Mouse (Mus musculus): Measurements from ENCODE around the gene Trove2. TPM values are rescaled to one million over a fixed set of nuclear protein-coding genes. Genes with fewer than 3 reads are reported as not detected.

Trove2 gene
- total RNA-seq (2022) = 1 to 10 TPM; 9.0 to 9.5 (median 9.2) TPM

DNA sequence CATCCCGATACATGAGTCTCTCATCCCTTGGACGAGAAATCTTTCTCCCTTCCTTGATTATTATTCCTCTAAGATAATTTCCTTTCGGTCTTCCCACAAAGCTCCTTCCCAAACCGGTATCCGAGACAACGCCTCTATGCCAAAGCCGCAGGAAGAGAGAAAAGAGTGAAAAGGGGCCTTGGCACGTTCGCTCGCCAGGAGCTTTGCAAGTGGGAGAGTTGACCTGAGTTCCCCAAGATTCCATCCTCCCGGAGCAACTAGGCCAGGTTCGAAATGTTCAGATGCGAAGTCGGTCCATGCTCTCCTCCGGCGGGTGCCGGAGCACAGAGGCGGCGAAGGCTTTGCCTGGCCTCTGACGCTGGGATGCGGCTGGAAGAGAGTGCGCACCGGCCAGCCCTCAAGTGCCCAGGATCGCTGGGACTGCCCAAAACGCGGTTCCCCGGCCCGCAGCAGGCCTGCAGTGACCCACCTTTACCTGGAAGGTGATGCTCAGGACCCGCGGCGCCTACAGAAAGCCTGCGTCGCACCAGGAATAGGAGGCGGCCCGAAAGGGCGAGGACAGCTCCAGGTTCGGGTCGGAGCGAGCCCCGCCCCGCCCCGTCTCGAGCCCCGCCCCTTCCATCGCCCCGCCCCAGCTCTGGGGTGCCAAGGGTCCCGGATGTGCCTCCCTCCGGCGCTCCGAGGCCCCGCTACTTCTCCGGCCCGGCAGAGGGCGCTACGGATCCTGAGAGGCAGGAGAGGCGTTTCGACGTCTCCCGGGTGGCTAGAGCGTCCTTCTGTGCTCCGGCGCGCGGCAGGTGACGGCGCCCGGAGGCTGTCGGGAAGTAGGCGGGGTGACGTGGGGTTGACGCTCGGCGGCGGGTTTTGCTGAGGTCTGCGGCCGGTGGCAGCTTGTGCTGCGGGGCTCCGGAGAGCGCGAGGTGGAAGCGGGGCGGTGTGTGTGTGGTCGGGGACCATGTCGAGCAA is at the start of gene Trove2, which contains the start of gene Uchl5:
Gene Trove2, minus strand, starts transcription at position 623 of the 966 bp plus-strand sequence.
Gene Uchl5, plus strand, starts transcription at position 827 of the 966 bp plus-strand sequence.
- DNase-seq (ENCODE audit: low spot score) = peak; percentile 98

DNA sequence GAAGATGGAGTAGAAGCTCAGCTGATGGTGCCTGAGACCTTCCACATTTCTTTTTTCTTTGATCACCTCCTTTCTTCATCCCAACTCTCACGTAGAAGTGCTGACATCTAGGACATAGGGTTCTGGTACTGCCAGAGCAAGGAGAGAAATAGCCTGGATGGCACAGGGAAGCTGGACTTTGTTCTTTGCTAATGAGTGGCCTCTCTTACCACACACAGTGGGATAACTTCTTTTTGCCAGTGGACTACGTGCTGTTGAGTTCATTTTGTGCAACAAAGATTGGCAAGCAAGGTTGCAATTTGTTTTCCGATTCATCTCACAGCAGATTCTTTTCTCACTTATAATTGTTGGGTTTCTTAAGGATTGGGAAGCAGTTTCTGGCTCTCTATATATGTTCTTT is 45.8 kb upstream of the Trove2 start:
- DNase-seq (ENCODE audit: low spot score) = no peak

DNA sequence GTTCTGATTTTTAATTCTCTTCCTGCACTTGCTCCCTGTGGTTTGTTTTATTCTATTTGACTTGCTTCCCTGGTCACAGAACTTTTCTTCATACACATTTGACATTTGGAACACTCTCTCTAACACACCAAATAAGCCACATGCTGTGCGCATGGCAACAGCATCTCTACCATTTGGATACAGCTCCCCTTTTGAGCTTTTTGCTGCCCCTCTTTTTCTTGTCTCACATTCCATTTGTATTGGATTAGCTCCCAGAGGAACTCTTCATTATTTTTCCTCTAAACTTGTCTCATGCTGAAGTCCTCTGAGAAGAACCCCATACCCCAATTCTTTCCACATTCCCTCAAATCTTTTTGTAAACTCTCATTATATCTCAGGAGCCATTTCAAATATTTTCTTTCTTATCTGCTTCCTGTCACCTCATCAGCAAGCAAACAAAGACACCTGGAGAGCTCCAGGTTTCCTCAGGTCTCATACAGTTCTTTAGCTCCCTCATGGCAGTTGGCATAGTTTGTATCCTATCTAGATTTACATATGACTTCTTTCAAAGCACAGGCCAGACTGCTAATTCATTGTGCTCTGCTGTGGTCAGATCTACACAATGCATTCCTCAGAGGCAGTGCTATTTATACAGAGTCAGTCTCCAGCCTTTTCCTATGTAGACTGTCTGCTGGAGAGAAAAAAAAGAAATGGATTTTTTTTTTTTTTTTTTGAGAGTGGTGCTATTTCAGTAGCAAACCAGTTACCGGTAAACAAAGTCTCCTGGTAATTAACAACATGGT is 43.4 kb upstream of the Trove2 start:
- no peak for DNase-seq (ENCODE audit: low spot score)

DNA sequence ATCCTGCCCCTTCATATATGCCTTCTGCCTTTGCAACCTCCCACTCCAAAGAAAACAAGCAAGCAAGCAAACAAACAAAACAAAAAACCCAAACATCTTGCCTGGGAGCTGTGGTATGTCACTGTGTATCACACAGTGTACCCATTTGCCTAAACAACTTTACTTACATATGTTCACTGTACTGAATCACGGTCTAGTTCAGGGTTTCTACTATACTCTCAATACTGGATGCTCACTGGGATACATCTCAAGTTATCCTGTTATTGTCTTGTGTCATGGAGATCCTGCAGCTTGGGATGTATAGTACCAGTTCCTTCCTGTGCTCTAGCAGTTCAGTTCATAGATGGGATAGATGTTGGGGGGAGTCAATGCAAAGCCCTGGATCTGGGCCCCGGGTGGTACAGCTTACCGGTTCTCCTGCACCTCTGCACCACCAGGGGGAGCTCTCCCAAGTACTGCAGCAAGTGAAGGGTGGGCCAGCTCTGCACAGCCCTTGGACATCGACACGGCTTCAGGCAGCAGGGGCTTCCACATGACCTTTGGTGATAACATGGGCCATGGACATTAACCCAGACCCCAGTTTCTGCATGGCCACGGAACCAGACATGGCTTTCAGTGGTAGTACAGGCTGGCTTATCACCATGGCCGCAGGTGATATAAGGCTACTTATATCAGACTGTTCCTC is 37.0 kb upstream of the Trove2 start:
- peak; percentile 73 for DNase-seq (ENCODE audit: low spot score)

DNA sequence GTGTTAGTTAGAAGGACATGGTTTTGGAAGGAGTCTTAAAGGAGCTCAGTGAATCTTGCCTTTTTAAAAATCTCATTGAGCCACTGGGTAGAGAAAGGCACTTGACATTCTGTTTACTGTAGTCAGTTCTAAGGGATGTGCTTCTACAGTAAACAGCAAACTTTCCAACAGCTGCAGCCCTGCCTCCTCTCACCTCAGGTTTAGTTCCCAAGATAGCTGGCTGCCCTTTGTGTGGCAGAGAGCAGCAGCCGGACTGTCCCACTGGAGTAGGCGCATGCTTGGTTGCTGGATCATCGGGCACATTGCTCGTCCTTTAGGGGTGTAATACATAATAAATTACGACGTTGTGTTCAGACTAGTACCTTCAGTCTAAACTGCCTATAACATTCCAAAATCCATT is 32.2 kb upstream of the Trove2 start:
- peak; percentile 8 for DNase-seq (ENCODE audit: low spot score)

DNA sequence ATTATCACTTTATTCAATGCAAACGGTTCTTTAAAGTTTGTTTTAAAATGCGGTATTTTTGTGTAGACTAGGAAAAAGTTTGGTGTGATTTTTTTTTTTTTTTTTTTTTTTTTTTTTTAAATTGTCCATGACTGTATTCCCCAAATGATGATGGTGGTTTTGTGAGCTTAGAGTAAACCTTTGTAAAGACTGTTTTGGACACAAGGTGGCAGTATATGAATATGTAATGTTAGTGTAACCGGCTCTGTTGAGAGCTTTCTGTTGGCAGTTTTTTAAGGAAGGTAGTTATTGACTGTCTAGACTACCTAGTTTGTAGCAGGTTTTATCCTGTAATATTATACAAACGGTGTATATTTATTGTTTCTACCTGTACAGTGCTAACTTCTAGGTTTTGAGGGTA is 26.7 kb upstream of the Trove2 start:
- peak; percentile 82 for DNase-seq (ENCODE audit: low spot score)

DNA sequence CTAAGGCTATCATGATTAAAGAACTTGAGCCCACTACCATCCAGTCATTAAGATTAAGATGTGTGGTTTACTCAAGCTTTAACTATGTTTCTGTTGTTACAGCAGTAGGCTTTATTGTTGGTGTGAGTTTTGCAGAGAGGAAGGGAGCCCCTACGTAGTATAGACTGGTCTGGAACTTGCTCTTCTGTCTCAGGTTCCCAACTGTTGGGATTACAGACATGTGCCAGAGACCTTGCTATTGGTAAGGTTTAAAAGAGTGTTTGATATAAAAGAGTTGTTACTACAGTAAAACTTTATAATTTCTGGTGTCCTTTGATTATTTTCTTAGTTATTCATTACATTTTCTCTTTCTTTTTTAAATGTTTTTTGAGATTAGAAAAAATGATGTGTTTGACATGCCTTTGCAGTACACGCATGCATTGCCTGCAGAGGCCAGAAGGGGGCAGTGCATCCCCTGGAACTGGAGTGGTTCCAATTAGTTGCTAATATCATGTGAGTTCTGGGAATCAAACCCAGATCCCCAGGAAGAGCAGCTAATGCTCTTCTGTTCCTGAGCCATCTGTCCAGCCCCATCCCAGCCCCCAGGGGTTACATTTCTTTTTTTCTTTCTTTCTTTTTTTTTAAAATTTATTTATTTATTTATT is 11.8 kb upstream of the Trove2 start:
- peak; percentile 26 for DNase-seq (ENCODE audit: low spot score)

DNA sequence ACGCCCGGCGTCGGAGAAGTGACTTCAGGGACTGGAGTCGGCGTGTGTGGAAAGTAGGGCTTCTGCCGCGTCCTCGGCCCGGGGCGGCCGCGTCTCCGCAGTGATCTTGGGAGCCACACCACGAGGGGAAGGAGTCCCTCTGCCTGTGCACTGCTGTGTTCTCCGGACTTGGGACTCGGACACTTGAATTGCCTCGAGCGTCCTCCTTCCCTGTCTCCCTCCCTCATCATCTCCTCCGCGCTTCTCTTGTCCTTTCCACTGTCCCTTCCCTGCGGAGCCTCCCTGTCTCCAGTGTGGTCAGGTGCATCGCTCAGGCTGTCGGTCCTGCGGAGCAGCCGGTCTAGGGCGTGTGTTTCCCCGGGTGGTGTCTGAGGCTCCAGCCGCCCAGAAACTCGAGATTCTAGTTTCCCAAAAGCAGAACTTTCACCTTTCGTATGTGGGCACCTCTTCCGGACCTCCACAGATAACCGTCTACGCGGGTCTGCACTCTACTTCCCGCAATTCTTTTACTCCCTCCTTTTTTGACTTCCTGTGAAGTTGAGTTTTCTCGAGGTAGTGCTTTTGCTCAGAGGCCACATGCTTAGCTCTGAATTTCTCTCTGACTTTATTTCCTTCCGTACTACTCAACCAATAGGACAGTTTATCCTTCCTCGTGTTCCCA is 820 bp upstream of the Trove2 start:
- peak; percentile 10 for DNase-seq (ENCODE audit: low spot score)

DNA sequence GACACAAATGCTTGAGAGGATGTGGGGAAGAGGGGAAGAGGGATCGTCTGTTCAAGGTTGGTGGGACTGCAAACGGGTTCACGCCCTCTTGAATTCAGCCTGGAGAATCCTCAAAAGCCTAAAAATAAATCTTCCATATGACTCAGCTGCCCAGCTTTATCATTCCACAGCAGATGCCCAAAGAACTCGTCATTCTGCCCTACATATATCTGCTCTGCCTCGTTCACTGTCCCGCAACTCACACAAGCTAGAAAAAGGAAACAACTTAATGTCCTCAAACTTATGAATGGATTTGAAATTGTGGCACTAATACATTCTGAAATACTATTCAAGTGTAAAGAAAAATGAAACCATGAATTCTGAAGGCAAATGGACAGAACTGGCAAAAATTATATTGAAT is 3.0 kb downstream of the Trove2 start:
- no peak for DNase-seq (ENCODE audit: low spot score)

DNA sequence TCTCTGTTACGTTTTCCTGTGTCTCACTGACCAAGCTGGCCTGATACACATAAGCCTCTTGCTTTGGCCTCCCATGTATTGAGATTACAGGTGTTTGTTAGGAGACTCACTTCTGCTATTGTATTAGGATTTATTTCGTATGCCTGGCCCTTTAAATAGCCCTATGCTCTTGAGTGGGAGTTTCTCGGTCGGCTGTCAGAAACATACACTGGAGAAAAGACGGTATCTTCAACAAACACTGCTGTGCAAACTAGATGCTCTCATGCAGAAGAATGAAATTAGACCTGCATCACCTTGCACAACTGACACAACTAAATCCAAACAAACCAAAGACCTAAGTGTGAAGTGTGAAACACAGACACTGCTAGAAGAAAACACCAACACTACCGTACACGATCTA is 3.8 kb downstream of the Trove2 start:
- no peak for DNase-seq (ENCODE audit: low spot score)

DNA sequence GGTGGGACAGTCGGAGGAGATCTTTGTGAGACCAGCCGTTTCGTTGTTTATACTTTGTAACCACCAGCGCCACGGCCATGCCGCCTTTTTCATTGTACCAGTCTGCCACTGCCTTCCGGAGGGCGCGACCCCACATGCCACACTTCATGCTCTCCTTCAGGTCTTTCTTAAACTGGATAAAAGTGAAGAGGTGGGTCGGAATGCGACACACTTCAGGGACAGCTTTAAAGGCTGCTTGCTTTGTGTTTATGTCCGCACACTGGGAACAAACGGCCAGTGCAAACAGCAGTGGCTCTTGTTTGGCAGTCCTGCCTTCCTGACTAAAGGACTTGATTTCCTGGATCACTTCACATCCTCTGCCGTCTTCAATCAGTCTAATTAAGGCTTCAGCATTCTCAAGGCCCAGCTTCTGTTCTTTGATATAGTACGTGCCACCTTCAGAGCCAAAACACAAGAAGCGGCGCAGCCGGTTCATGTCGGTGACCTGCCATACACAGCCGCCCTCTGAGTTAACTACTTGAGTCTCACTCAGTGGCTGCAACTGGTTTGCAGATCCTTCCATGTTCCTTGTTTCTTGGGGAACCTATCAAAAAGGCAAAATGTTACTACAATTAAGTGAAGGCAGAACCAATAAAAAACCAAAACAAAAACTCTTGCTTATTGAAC is 6.3 kb downstream of the Trove2 start:
- DNase-seq (ENCODE audit: low spot score) = no peak

DNA sequence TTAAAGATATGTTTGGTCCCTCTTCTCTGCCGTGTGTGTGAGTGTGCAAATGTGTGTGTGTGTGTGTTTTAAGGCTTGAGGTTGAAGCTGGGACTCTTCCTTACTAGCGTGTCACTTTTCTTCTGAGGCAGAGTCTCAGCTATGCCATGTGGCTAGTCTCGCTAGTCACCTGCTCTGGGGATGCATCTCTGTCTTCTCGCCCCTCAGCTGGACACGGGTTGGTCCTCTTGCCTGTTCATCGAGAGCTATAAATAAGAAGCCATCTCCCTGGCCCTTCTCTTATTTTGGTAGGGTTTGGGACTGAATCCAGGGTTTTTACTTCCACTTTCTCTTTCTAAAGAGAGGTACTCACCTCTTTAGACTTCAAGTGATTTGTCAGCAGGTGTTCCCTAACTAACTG is 10.6 kb downstream of the Trove2 start:
- no peak for DNase-seq (ENCODE audit: low spot score)

DNA sequence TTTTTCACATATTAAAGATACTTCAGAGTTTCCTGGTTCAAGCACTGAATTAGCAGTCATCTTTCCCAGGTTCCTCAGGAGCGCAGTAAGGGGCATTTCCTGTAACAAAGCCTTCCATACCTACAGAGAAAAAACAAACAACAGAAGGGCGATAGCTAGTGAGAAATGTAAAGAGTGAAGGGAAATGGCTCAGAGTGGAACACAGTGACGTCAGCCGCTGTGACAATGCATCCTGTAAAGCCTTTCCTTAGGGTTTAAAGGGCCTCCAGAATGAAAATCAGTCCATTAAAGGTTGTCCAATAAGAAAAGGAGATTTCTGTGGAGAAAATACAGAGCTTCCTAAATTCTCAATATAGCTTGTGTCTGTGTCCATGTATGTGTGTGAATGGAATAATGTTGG is 11.1 kb downstream of the Trove2 start:
- DNase-seq (ENCODE audit: low spot score) = no peak

DNA sequence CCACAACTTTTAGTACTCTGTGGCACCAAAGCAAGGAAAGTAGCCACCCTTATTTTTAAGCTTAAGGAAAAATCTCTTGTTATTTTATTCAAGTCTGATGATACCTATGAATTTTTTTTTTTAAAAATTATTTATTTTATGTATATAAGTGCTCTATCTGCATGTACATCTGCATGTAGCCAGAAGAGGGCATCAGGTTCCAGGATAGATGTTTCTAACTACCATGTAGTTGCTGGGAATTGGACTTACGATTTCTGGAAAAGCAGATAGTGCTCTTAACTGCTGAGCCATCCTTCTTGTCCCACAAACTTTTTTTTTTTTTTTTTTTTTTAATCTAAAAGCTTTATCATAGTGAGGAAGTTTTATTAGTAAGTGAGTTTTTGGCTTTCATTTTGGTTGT is 12.4 kb downstream of the Trove2 start:
- no peak for DNase-seq (ENCODE audit: low spot score)

DNA sequence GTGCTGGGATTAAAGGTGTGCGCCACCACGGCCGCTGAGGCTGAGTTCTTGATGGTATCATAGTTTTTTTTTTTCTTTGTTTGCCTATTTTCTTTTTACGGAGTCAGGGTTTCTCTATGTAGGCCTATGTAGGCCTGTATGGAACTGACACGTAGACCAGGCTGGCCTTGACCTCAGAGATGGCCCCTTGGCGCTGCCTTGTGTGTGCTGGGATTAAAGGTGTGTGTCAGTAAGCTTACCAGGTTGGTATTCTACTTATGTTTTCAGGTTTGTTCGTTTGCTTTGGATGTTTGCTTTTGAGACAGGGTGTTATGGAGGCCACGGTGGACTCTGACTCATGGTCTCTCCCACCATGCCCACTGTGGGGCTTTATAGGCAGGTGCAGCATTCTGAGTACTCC is 14.7 kb downstream of the Trove2 start:
- DNase-seq (ENCODE audit: low spot score) = no peak

DNA sequence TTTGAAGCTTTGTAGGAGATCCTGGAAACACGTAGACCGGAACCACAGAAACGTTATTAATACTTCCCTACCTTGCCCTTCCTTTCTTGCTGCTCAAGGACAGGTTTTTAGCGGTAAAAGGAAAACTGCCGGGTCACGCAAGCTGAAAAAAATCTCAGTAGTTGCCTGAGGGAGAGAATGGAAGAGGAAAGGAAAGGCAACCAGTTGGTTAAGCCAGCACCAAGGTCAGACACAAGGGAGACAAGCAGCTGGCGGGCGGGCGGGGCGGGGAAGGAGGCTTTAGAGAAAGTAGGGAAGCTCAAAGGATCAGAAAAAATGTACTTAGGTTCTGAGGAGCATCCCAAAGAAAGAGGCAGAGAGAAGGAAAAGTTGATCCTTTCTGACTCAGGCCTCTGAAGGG is 31.0 kb downstream of the Trove2 start:
- no peak for DNase-seq (ENCODE audit: low spot score)

DNA sequence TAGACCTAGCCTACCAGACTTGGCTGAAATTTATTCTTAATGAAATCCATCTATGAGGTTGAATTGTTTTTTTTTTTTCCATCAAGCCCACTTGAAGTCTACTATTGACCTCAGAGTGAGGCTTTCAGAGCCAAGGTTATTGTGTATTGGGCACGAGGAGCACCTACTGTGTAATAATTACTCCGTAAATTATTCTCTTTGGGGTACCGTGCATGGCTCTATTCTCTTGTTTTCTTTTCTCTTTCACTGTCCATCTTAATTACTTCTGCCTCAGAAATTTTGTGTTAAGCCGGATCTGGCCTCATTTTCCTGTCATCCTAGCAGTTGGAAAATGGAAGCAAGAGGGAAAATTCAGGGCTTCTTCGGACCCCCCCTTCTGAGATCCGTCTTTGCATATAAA is 34.7 kb downstream of the Trove2 start:
- DNase-seq (ENCODE audit: low spot score) = no peak

DNA sequence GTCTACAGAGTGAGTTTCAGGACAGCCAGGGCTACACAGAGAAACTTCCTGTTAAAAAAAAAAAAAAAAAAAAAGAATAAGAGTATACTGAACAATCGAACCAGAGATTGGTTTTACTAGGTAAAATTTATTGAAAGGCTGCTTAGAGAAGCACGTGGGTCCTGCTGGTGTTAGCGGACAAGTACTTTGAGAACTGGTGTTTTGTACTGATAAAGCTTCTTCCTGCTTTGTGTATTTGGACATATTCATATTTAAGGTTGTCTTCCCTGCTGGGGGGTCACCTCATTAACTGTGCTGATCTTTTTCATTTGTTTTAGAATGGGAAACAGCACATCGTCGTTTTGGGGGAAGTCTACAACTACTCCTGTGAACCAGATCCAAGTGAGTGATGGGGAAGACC is 35.5 kb downstream of the Trove2 start:
- DNase-seq (ENCODE audit: low spot score) = no peak

DNA sequence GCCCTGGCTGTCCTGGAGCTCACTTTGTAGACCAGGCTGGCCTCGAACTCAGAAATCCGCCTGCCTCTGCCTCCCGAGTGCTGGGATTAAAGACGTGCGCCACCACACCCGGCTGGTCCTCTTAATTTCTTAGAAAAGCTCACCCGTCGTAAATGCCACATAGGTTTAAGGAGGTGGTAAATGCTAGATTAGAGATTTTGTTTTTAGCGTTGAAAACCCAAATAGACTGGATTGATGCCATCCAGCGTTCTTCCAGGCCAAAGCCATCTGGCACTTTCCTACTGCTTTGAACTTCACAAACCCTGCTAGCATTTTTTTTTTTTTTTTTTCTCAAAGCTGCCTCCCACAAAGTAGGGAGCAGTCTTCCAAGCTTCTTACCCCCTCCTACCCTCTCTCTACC is 36.3 kb downstream of the Trove2 start:
- no peak for DNase-seq (ENCODE audit: low spot score)
